Mouse (Mus musculus) MEL (cell line): ENCODE data around the gene Fam19a5. TPM values are rescaled to one million over a fixed set of nuclear protein-coding genes. Genes with fewer than 3 reads are reported as not detected.

ENCODE experiments used
- DNase-seq: peaks from one replicate; pipeline ENCODE4 v3.0.0; 2011; ENCODE audit warnings: low read depth, low spot score
- H3K27ac ChIP-seq: 2 replicates; pipeline ENCODE4 v1.5.1; 2012; ENCODE audit warnings: low read depth, mild to moderate bottlenecking, control low read depth, low read length, moderate library complexity; ENCODE audit not compliant: control insufficient read depth
- H3K27me3 ChIP-seq, 2 experiments: fragments of 150-350 bp in 1 of 2; sonication (generic) in 1 of 2; 2 replicates each; pipeline ENCODE4 v1.6.1; 2012; ENCODE audit warnings: low read length in 2 of 2, mild to moderate bottlenecking in 2 of 2, improper control_type of control experiment in 1 of 2, moderate library complexity in 1 of 2; ENCODE audit not compliant: insufficient read depth in 2 of 2, control insufficient read depth in 1 of 2
- H3K36me3 ChIP-seq, 2 experiments: 2 replicates each; pipeline ENCODE4 v1.6.1; 2012 to 2014; ENCODE audit warnings: low read length in 2 of 2, improper control_type of control experiment in 1 of 2, inconsistent platforms in 1 of 2, mild to moderate bottlenecking in 1 of 2; ENCODE audit not compliant: insufficient read depth in 2 of 2, control insufficient read depth in 1 of 2
- H3K4me1 ChIP-seq, 2 experiments: fragments of 150-350 bp in 1 of 2; sonication (generic) in 1 of 2; 2 replicates each; pipeline ENCODE4 v1.6.1; 2012; ENCODE audit warnings: low read length in 2 of 2, improper control_type of control experiment in 1 of 2, mild to moderate bottlenecking in 1 of 2; ENCODE audit not compliant: insufficient read depth in 2 of 2, control insufficient read depth in 1 of 2
- H3K4me3 ChIP-seq, 2 experiments: fragments of 150-350 bp in 1 of 2; sonication (generic) in 1 of 2; 2 replicates each; pipeline ENCODE4 v1.5.1; 2012; ENCODE audit warnings: low read depth in 2 of 2, low read length in 2 of 2, mild to moderate bottlenecking in 2 of 2, moderate library complexity in 2 of 2, control low read depth in 1 of 2, improper control_type of control experiment in 1 of 2; ENCODE audit not compliant: control insufficient read depth in 1 of 2, insufficient read depth in 1 of 2
- H3K79me2 ChIP-seq: 2 replicates; pipeline ENCODE4 v1.6.1; 2012; ENCODE audit warnings: mild to moderate bottlenecking, low read length, moderate library complexity; ENCODE audit not compliant: control insufficient read depth, poor library complexity, insufficient read depth
- H3K9ac ChIP-seq: 2 replicates; pipeline ENCODE4 v1.6.1; 2012; ENCODE audit warnings: low read depth, mild to moderate bottlenecking, control low read depth, low read length, moderate library complexity; ENCODE audit not compliant: control insufficient read depth, poor library complexity, severe bottlenecking
- H3K9me3 ChIP-seq: fragments of 150-350 bp; sonication (generic); replicated peaks from 2 replicates; pipeline ENCODE4 v1.6.1; 2012; ENCODE audit warnings: mild to moderate bottlenecking, low read length, improper control_type of control experiment, moderate library complexity; ENCODE audit not compliant: insufficient read depth
- BHLHE40 ChIP-seq: IDR thresholded peaks from 2 replicates; pipeline ENCODE4 v1.6.1; 2012; ENCODE audit warnings: low read depth, mild to moderate bottlenecking, inconsistent platforms, low read length, improper control_type of control experiment, borderline replicate concordance
- EP300 ChIP-seq, 2 experiments: IDR thresholded peaks; 2 replicates each; pipeline ENCODE4 v1.6.1; 2011; ENCODE audit warnings: improper control_type of control experiment in 2 of 2, low read length in 2 of 2, low read depth in 1 of 2, mild to moderate bottlenecking in 1 of 2
- ETS1 ChIP-seq: IDR thresholded peaks from 2 replicates; pipeline ENCODE4 v1.6.1; 2012; ENCODE audit warnings: low read depth, mild to moderate bottlenecking, inconsistent platforms, low read length, improper control_type of control experiment, moderate library complexity
- JUND ChIP-seq: IDR thresholded peaks from 2 replicates; pipeline ENCODE4 v1.6.1; 2011; ENCODE audit warnings: low read depth, mild to moderate bottlenecking, improper control_type of control experiment, low read length
- KAT2A ChIP-seq: conservative IDR thresholded peaks from 2 replicates; pipeline ENCODE4 v1.6.1; 2012; ENCODE audit warnings: low read depth, low read length, improper control_type of control experiment, inconsistent platforms
- MAX ChIP-seq: IDR thresholded peaks from 2 replicates; pipeline ENCODE4 v1.6.1; 2011; ENCODE audit warnings: low read length, improper control_type of control experiment
- MAZ ChIP-seq: IDR thresholded peaks from 2 replicates; pipeline ENCODE4 v1.6.1; 2012; ENCODE audit warnings: low read depth, mild to moderate bottlenecking, inconsistent platforms, low read length, improper control_type of control experiment
- MEF2A ChIP-seq: IDR thresholded peaks from 2 replicates; pipeline ENCODE4 v1.6.1; 2014; ENCODE audit warnings: low read depth, mild to moderate bottlenecking, inconsistent platforms, low read length, improper control_type of control experiment; ENCODE audit not compliant: poor library complexity, insufficient replicate concordance, severe bottlenecking; ENCODE audit errors: extremely low read depth
- MYB ChIP-seq: IDR thresholded peaks from 2 replicates; pipeline ENCODE4 v1.6.1; 2011; ENCODE audit warnings: mild to moderate bottlenecking, low read depth, low read length, improper control_type of control experiment
- NELFE ChIP-seq: IDR thresholded peaks from 2 replicates; pipeline ENCODE4 v1.6.1; 2011; ENCODE audit warnings: low read depth, low read length, improper control_type of control experiment
- POLR2A ChIP-seq, 2 experiments: IDR thresholded peaks; 2 replicates each; pipeline ENCODE4 v1.6.1; 2011 to 2012; ENCODE audit warnings: low read length in 2 of 2, mild to moderate bottlenecking in 2 of 2, control low read depth in 1 of 2, improper control_type of control experiment in 1 of 2, low read depth in 1 of 2, moderate library complexity in 1 of 2; ENCODE audit not compliant: control insufficient read depth in 1 of 2, insufficient read depth in 1 of 2, poor library complexity in 1 of 2
- TAL1 ChIP-seq: IDR thresholded peaks from 2 replicates; pipeline ENCODE4 v1.6.1; 2012; ENCODE audit warnings: mild to moderate bottlenecking, inconsistent platforms, low read length, moderate library complexity, mixed read lengths
- TBP ChIP-seq: IDR thresholded peaks from 2 replicates; pipeline ENCODE4 v1.8.0; 2011; ENCODE audit warnings: low read depth, low read length, improper control_type of control experiment
- TCF12 ChIP-seq: IDR thresholded peaks from 2 replicates; pipeline ENCODE4 v1.6.1; 2014; ENCODE audit warnings: low read depth, mild to moderate bottlenecking, inconsistent platforms, low read length, improper control_type of control experiment, moderate library complexity
- ZC3H11A ChIP-seq: IDR thresholded peaks from 2 replicates; pipeline ENCODE4 v1.6.1; 2012; ENCODE audit warnings: low read depth, mild to moderate bottlenecking, inconsistent platforms, low read length, improper control_type of control experiment
- ZKSCAN1 ChIP-seq: IDR thresholded peaks from 2 replicates; pipeline ENCODE4 v1.6.1; 2012; ENCODE audit warnings: low read depth, mild to moderate bottlenecking, inconsistent platforms, low read length, improper control_type of control experiment, moderate library complexity
- ZMIZ1 ChIP-seq: IDR thresholded peaks from 2 replicates; pipeline ENCODE4 v1.6.1; 2012; ENCODE audit warnings: low read depth, mild to moderate bottlenecking, inconsistent platforms, low read length, improper control_type of control experiment, moderate library complexity
- ZNF384 ChIP-seq: IDR thresholded peaks from 2 replicates; pipeline ENCODE4 v1.6.1; 2012; ENCODE audit warnings: low read depth, mild to moderate bottlenecking, inconsistent platforms, low read length, improper control_type of control experiment
- polyA plus RNA-seq, 2 experiments: library from polyadenylated mRNA; stranded (reverse) in 1 of 2; unstranded in 1 of 2; fragments of >175 nt in 1 of 2; fragments of >200 nt in 1 of 2; gene quantifications; 2 replicates each; pipeline versions ENCODE4 v1.2.1 to v1.2.4; 2012; ENCODE audit warnings: low replicate concordance in 2 of 2, low read depth in 1 of 2; ENCODE audit not compliant: insufficient read length in 2 of 2, insufficient read depth in 1 of 2, missing spikeins in 1 of 2
- total RNA-seq: library from RNA; depleted of rRNA; stranded (reverse); fragments of 300-350 nt; gene quantifications from 2 replicates; pipeline ENCODE4 v1.2.3, GENCODE M21; 2012

Gene Fam19a5
- total and polyA plus RNA-seq, 3 experiments, result not detected

DNA sequence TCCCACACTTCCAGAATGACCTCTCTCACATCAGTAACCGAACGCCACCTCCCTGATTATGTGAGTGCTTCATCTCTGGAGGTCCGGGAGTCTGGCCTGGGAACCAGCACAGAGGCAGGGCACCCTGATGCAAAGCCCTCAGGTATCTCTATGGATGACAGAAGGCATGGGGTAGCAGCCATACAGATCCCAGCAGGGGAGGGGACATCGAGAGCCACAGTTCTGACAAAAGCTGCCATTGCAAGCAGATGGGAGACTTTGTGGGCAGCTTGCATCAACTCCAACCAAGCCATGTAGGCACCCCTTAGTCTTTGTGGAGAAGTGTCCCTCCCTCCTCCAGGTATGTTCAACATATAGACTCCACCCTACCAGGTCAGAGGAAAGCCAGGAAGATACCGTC lies 20.2 kb downstream of the Fam19a5 start:
- Histone ChIP-seq H3K9me3 (no peaks in the 10 kb centered on the region), H3K27ac (no peak overlapping the region), H3K4me1 (no peaks in the 10 kb centered on the region)
- DNase-seq, result no peak
- no peak for TF ChIP-seq MYB
- TF ChIP-seq MAZ, result no peak
- TF ChIP-seq ZMIZ1, result no peak
- no peak for TF ChIP-seq ZC3H11A
- no peak for TF ChIP-seq TBP
- TF ChIP-seq, all 39 proteins: peak for 0
- H3K27me3 ChIP-seq, result no peaks in the 10 kb centered on the region
- H3K9ac ChIP-seq, result no peak overlapping the region
- no peaks in the 10 kb centered on the region for H3K36me3 ChIP-seq
- H3K4me3 ChIP-seq, result no peak overlapping the region
- no peaks in the 10 kb centered on the region for H3K79me2 ChIP-seq

- H3K9ac ChIP-seq, result no peak overlapping the region
- no peak for DNase-seq
- H3K27me3 ChIP-seq, result no peaks in the 10 kb centered on the region
- TF ChIP-seq MAX, result no peak
- TF ChIP-seq EP300 (IDR thresholded peaks at IDR 0.05; ENCODE audit: low read depth in 1 of 2, low read length in 2 of 2), result no peak
- TF ChIP-seq JUND, result no peak
- TF ChIP-seq KAT2A, result no peak
- no peak for TF ChIP-seq POLR2A (IDR thresholded peaks at IDR 0.05; ENCODE audit: control insufficient read depth in 1 of 2, insufficient read depth in 1 of 2, low read depth in 1 of 2, low read length in 2 of 2, poor library complexity in 1 of 2)
- no peak for TF ChIP-seq TAL1
- TF ChIP-seq NELFE, result no peak
- TF ChIP-seq ZMIZ1, result no peak
- TF ChIP-seq MAZ, result no peak
- TF ChIP-seq BHLHE40, result no peak
- TF ChIP-seq, all 39 proteins: peak for 0
- Histone ChIP-seq H3K4me3 (no peak overlapping the region), H3K79me2 (no peaks in the 10 kb centered on the region), H3K36me3 (no peaks in the 10 kb centered on the region), H3K27ac (no peak overlapping the region), H3K4me1 (no peaks in the 10 kb centered on the region), H3K9me3 (no peaks in the 10 kb centered on the region)
Measured at GRCm38 (mm10) chr15:87566040-87566929, 22.2 kb downstream of the Fam19a5 start.

GRCm38 (mm10) chr15:87570182-87570581 lies 26.1 kb downstream of the Fam19a5 start:
- no peaks in the 10 kb centered on the region for H3K4me1 ChIP-seq
- no peaks in the 10 kb centered on the region for H3K79me2 ChIP-seq
- DNase-seq, result no peak
- no peak overlapping the region for H3K4me3 ChIP-seq
- no peak for TF ChIP-seq MEF2A
- TF ChIP-seq TCF12, result no peak
- no peak for TF ChIP-seq ZNF384
- TF ChIP-seq ETS1, result no peak
- no peak for TF ChIP-seq ZKSCAN1
- no peak for TF ChIP-seq POLR2A (IDR thresholded peaks at IDR 0.05; ENCODE audit: control insufficient read depth in 1 of 2, insufficient read depth in 1 of 2, low read depth in 1 of 2, low read length in 2 of 2, poor library complexity in 1 of 2)
- no peak overlapping the region for H3K27ac ChIP-seq
- H3K27me3 ChIP-seq, result no peaks in the 10 kb centered on the region
- H3K36me3 ChIP-seq, result no peaks in the 10 kb centered on the region
- no peak overlapping the region for H3K9ac ChIP-seq
- H3K9me3 ChIP-seq, result no peaks in the 10 kb centered on the region
